Mouse (Mus musculus) embryonic fibroblast, embryonic 13.5 days (primary cell): ENCODE measurements around the gene Lmod1.

Experiments used
- CTCF ChIP-seq: IDR thresholded peaks from 2 replicates; pipeline ENCODE4 v1.5.1; 2011; ENCODE audit warnings: mild to moderate bottlenecking, control low read depth, low read length, moderate library complexity, borderline replicate concordance; ENCODE audit not compliant: insufficient read depth
- POLR2A ChIP-seq: IDR thresholded peaks from 2 replicates; pipeline ENCODE4 v1.6.1; 2011; ENCODE audit warnings: low read depth, mild to moderate bottlenecking, control low read depth, low read length, moderate library complexity

GRCm38 (mm10) chr1:135361491-135361890 is 36.9 kb downstream of the Lmod1 start:
- TF ChIP-seq POLR2A (no peak), CTCF (no peak)
